Mouse (Mus musculus): ENCODE results near the gene Erc2.

The Erc2 gene

GRCm38 (mm10) chr14:28288926-28289325 lies 666.7 kb downstream of the Erc2 start:
- DNase-seq (ENCODE audit: low read depth, low spot score), result peak; percentile 50

- no peak for DNase-seq (ENCODE audit: low read depth, low spot score)
Observed at GRCm38 (mm10) chr14:28293921-28294320, 671.7 kb downstream of the Erc2 start.

- no peak for DNase-seq (ENCODE audit: low read depth, low spot score)
Observed at GRCm38 (mm10) chr14:28295145-28295544, 672.9 kb downstream of the Erc2 start.

- DNase-seq (ENCODE audit: low read depth, low spot score), result no peak
Observed at GRCm38 (mm10) chr14:28300095-28300494, 677.9 kb downstream of the Erc2 start.

- no peak for DNase-seq (ENCODE audit: low read depth, low spot score)
Observed at GRCm38 (mm10) chr14:28301251-28301650, 679.0 kb downstream of the Erc2 start.

- DNase-seq (ENCODE audit: low read depth, low spot score), result peak; percentile 27
Observed at GRCm38 (mm10) chr14:28304131-28304530, 681.9 kb downstream of the Erc2 start.

GRCm38 (mm10) chr14:28308661-28309060 lies 686.4 kb downstream of the Erc2 start:
- DNase-seq (ENCODE audit: low read depth, low spot score), result peak; percentile 53

- no peak for DNase-seq (ENCODE audit: low read depth, low spot score)
Observed at GRCm38 (mm10) chr14:28316851-28317250, 694.6 kb downstream of the Erc2 start.

- DNase-seq (ENCODE audit: low read depth, low spot score), result peak; percentile 86
Observed at GRCm38 (mm10) chr14:28321916-28322534, 699.8 kb downstream of the Erc2 start.

- DNase-seq (ENCODE audit: low read depth, low spot score), result no peak
Observed at GRCm38 (mm10) chr14:28323243-28323642, 701.0 kb downstream of the Erc2 start.

GRCm38 (mm10) chr14:28323727-28324126 lies 701.5 kb downstream of the Erc2 start:
- DNase-seq (ENCODE audit: low read depth, low spot score), result peak; percentile 65

GRCm38 (mm10) chr14:28326456-28326855 lies 704.2 kb downstream of the Erc2 start:
- DNase-seq (ENCODE audit: low read depth, low spot score), result peak; percentile 15

GRCm38 (mm10) chr14:28328512-28328911 lies 706.3 kb downstream of the Erc2 start:
- DNase-seq (ENCODE audit: low read depth, low spot score), result no peak

GRCm38 (mm10) chr14:28331108-28331507 lies 708.9 kb downstream of the Erc2 start:
- no peak for DNase-seq (ENCODE audit: low read depth, low spot score)

- DNase-seq (ENCODE audit: low read depth, low spot score), result no peak
Observed at GRCm38 (mm10) chr14:28332351-28332953, 710.2 kb downstream of the Erc2 start.

GRCm38 (mm10) chr14:28339146-28339545 lies 716.9 kb downstream of the Erc2 start:
- no peak for DNase-seq (ENCODE audit: low read depth, low spot score)

- DNase-seq (ENCODE audit: low read depth, low spot score), result no peak
Observed at GRCm38 (mm10) chr14:28349129-28349528, 726.9 kb downstream of the Erc2 start.

- no peak for DNase-seq (ENCODE audit: low read depth, low spot score)
Observed at GRCm38 (mm10) chr14:28356031-28356430, 733.8 kb downstream of the Erc2 start.

GRCm38 (mm10) chr14:28359502-28359901 lies 737.3 kb downstream of the Erc2 start:
- DNase-seq (ENCODE audit: low read depth, low spot score), result no peak

- no peak for DNase-seq (ENCODE audit: low read depth, low spot score)
Observed at GRCm38 (mm10) chr14:28359983-28360382, 737.8 kb downstream of the Erc2 start.

- DNase-seq (ENCODE audit: low read depth, low spot score), result no peak
Observed at GRCm38 (mm10) chr14:28362336-28362735, 740.1 kb downstream of the Erc2 start.

- DNase-seq (ENCODE audit: low read depth, low spot score), result no peak
Observed at GRCm38 (mm10) chr14:28370713-28371112, 748.5 kb downstream of the Erc2 start.

- DNase-seq (ENCODE audit: low read depth, low spot score), result no peak
Observed at GRCm38 (mm10) chr14:28371651-28372050, 749.4 kb downstream of the Erc2 start.
